Mouse (Mus musculus): ENCODE data around the gene Txn2. TPM values are rescaled to one million over a fixed set of nuclear protein-coding genes. Genes with fewer than 3 reads are reported as not detected.

The Txn2 gene
- 100 to 1,000 TPM; 115 to 140 TPM for total RNA-seq (2021)

- DNase-seq (ENCODE audit: extremely low spot score in 1 of 2, low spot score in 1 of 2) = peak; percentile 77 to 88
Measured at GRCm38 (mm10) chr15:77928673-77929331, at the start of gene Txn2. Gene Txn2 (minus strand): TSS chr15:77929006.

DNA sequence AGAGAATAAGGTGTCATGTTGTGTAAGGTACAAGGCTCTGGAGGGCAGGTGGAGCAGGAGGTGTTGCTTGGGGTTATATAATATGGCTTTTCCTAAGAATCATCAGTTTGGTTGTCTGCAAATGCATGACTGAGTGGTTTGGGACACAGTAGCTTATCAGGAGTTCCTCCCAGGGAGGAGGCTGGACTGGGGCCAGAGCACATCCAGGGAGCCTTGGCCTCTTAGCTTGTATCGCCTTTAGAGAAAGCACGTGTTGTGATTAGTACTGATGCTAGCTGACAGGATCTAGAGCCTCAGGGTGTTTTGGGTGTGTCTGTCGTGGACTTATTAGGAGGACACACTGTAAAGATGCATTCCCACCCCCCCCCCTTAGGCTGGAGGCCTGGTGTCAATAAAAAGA is 48.9 kb upstream of the Txn2 start:
- no peak for DNase-seq (ENCODE audit: extremely low spot score in 1 of 2, low spot score in 1 of 2)

GRCm38 (mm10) chr15:77974165-77974841 is 45.5 kb upstream of the Txn2 start:
- DNase-seq (ENCODE audit: extremely low spot score in 1 of 2, low spot score in 1 of 2) = no peak

DNA sequence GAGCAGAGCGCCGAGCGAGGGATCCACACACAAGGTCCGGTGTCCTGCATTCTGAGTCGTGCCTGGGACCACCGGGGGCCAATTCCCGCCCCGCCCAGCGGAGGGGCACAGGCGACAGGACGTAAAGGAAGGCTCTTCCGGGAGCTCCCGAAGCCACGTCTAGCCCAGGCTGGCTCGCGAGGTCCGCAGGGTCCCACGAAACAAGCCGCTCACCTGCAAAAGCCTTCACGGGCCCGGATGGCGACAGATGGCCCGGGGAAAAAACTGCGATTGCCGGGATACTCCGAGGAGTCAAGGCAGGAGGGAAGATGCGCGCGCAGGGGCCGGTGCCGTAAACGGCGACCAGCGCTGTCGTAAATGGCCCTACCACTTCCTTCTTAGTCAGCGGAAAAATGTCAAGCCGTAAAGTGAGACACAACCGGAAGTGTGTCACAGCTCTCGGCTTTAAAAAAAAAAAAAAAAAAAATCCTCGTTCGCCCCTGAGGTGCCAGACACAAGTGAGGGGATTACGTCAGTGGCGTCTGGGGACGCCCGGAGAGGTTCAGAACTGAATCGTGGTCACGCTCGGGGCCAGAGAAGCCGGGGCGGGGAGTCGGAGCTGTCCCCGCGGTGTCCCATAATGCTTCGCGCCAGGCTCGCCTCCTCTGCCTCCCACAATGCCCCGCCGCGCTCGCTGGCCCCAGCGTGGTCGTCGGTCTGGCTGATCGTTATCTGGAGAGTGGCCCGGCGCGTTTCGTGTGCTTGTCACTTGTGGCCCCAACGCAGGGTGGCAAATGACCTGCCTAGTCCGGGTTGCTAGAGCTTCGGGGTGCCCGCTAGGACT is 41.9 kb upstream of the Txn2 start, which contains the start of gene Eif3d:
Gene Eif3d, minus strand, starts transcription at position 344 of the 823 bp plus-strand sequence.
- DNase-seq (ENCODE audit: extremely low spot score in 1 of 2, low spot score in 1 of 2) = peak; percentile 97 to 99

- no peak for DNase-seq (ENCODE audit: extremely low spot score in 1 of 2, low spot score in 1 of 2)
Measured at GRCm38 (mm10) chr15:77969940-77970469, 41.2 kb upstream of the Txn2 start.

- DNase-seq (ENCODE audit: extremely low spot score in 1 of 2, low spot score in 1 of 2) = no peak
Measured at GRCm38 (mm10) chr15:77965117-77965528, 36.3 kb upstream of the Txn2 start.

GRCm38 (mm10) chr15:77962447-77962846 is 33.6 kb upstream of the Txn2 start:
- DNase-seq (ENCODE audit: extremely low spot score in 1 of 2, low spot score in 1 of 2) = no peak

- DNase-seq (ENCODE audit: extremely low spot score in 1 of 2, low spot score in 1 of 2) = no peak
Measured at GRCm38 (mm10) chr15:77960693-77961092, 31.9 kb upstream of the Txn2 start.

DNA sequence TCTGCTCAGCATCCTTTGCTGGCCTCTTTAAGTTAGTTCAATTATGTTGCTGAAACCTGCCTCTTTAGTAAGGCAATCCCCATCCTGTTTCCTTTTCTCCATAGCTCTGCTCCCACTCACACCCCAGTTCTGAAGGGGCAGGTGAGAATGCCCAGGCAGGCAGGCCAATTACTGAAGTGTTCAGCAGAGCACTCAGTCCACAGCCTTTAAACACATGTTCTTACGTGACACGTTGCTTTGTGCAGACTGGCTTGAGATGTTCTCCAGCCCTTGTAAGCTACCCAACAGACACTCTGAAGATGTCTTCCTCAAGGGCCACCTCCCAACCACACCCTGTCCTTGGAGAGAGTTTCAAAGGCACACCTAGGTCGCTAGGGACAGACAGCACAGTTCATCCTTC is 29.3 kb upstream of the Txn2 start:
- no peak for DNase-seq (ENCODE audit: extremely low spot score in 1 of 2, low spot score in 1 of 2)

DNA sequence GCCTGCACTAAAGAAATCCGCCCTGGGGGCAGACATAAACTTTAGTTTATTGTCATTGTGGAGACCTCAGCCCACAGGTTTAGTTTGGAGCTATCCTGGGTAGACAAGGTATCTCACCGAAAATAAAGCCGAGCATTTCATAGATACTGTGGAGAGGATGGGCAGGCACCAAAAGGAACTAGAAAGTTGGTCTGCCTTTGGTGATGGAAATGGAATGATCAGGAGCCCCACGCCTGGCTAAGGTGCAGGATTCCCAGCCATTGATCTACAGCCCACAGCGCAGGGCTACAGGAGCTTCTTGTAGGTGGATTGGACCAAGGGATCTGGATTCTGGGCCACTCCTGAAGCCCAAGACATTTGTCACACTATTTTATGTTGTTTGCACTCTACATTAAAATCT is 28.8 kb upstream of the Txn2 start:
- no peak for DNase-seq (ENCODE audit: extremely low spot score in 1 of 2, low spot score in 1 of 2)

- peak; percentile 67 to 73 for DNase-seq (ENCODE audit: extremely low spot score in 1 of 2, low spot score in 1 of 2)
Measured at GRCm38 (mm10) chr15:77956404-77956901, 27.6 kb upstream of the Txn2 start, which contains the start of gene Foxred2. Gene Foxred2 (minus strand): TSS chr15:77956722.

- no peak for DNase-seq (ENCODE audit: extremely low spot score in 1 of 2, low spot score in 1 of 2)
Measured at GRCm38 (mm10) chr15:77955440-77956403, 26.9 kb upstream of the Txn2 start.

DNA sequence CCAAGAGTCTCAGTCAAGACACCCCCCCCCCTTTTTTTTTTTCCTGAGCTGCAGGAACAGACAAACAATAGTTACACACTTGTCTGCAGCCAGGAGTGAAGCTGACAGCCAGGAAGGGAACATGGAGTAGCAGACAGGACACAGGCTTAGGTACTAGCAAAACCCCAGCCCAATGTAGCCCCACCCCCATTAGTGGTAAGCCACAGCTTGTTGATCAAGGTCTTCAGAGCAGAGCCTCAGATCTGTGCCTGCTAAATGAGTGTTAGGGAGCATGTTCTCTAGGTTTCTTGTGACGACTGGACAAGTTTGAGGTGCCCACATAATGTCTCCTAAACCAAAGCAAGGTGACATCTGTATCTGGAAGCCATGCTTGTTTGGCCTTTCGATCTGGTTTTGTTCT is 25.6 kb upstream of the Txn2 start:
- DNase-seq (ENCODE audit: extremely low spot score in 1 of 2, low spot score in 1 of 2) = no peak

- DNase-seq (ENCODE audit: extremely low spot score in 1 of 2, low spot score in 1 of 2) = no peak
Measured at GRCm38 (mm10) chr15:77952921-77953320, 24.1 kb upstream of the Txn2 start.

- DNase-seq (ENCODE audit: extremely low spot score in 1 of 2, low spot score in 1 of 2) = no peak
Measured at GRCm38 (mm10) chr15:77949061-77949460, 20.3 kb upstream of the Txn2 start.

DNA sequence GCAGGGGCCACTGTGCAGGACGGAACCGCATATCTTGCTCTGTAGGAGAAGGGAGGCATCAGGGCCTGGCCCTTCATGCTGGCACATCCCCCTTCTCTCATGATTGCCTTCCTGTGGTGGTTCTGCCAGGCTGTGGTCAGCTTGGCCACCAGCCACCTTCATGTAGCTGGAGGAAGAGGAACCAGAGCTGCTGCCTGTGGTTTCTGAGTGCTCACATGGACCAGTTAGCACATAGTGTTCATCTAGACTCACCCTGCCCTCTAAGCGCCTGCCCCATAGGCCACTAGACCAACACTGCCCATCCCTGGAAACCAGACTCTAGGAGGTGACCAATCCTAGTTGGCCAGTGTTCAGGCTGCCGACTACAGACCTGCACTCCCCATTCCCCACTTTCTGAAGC is 16.9 kb upstream of the Txn2 start:
- no peak for DNase-seq (ENCODE audit: extremely low spot score in 1 of 2, low spot score in 1 of 2)

GRCm38 (mm10) chr15:77941563-77941962 is 12.8 kb upstream of the Txn2 start:
- no peak for DNase-seq (ENCODE audit: extremely low spot score in 1 of 2, low spot score in 1 of 2)

GRCm38 (mm10) chr15:77938516-77938915 is 9.7 kb upstream of the Txn2 start:
- DNase-seq (ENCODE audit: extremely low spot score in 1 of 2, low spot score in 1 of 2) = no peak

- peak; percentile 25 to 45 for DNase-seq (ENCODE audit: extremely low spot score in 1 of 2, low spot score in 1 of 2)
Measured at GRCm38 (mm10) chr15:77935673-77936375, 7.0 kb upstream of the Txn2 start.

Data from layer of hippocampus, postnatal 25 days (tissue).